Mouse (Mus musculus): ENCODE data around the gene Dimt1. TPM values are rescaled to one million over a fixed set of nuclear protein-coding genes. Genes with fewer than 3 reads are reported as not detected.
"Not testable (repeated sequence)": the region's sequence is repeated elsewhere in the genome, so short reads cannot be mapped to it uniquely, and the experiment has no call there.

Gene Dimt1
- 42.3 and 45.9 TPM in 2 replicates for polyA plus RNA-seq (2015; fragmentation: Nextera tagmentation; extraction: Ambion mirVana)

DNA sequence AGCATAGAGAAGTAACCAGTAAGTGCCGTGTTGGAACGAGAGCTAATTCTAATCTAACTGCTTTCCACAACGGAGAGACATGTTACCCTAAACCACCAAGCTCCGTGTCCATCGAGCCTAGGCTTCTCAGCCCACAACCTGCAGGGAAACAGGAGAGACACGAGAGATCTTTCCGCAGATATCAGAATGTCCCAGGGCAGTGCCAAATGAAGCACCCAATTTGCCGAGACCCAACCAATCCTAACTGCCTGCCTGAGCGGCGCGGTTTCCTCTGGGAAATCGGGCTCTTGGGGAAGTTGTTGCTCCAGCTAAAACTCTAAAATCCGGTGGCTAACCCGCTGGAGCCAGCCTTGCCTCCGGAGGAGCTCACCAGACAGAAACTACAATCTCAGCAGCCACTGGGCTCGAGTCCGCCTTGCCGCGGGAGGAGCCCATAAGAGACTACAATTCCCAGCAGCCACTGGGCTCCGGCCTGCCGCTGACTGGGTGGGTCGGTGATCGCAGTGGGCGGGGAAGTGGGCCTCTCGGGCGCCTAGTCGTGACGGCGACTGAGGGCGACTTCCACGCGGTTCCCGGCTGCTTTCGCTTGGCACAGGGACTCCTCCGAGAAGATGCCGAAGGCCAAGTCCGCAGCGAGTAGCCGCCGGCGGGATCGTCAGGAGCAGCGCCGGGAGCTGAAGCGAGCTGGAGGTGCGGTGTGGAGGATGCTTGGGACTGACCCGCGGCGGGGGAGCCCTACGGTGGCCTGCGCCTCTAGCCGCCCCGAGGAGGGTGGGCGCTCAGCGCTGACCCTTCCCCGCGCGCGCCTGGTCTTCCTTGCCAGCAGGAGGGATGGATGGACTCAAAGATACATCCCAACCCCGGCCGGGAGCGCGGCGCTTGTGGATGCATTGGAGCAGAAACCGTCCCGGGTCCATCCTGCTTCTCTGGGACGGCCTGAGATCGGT is at the start of gene Dimt1:
Dimt1 (plus strand) TSS at position 534 of the 947 bp plus-strand sequence.
- H3K27ac ChIP-seq: peak within 1 kb of the TSS; percentile 95
- peaks cover 15% of the 10 kb centered on the region for H3K4me1 ChIP-seq
- H3K9ac ChIP-seq: peak within 1 kb of the TSS; percentile 90
- H3K9me3 ChIP-seq (replicated peaks): no peaks in the 10 kb centered on the region
- WGBS: under 1% methylated on average over 68 of the region's 68 CpGs
- peak within 1 kb of the TSS; percentile 62 for H3K4me2 ChIP-seq
- no peaks in the 10 kb centered on the region for H3K27me3 ChIP-seq
- peak within 1 kb of the TSS; percentile 98 for H3K4me3 ChIP-seq (replicated peaks)
- peaks cover 26% of the 10 kb centered on the region for H3K36me3 ChIP-seq
- ATAC-seq (replicated peaks; ENCODE audit: low FRiP score): peak; percentile 100

DNA sequence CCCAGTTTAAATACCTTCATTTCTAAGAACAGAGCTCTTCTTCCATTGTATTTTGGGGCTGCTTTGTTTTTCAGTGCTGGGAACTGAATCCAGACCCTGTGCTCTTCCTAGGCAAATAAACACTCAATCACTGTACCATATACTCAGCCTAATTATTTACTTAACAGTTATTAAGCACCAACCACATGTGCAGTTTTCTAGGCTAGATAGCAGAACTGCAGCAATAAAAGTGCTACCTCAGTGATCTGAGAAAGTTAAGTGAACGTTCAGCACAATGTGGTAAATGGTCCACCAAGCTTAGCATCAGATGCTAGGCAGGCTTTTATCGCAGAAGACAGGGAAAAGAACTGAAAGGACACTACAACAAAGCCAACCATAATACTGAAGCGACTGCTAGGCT is 42.3 kb upstream of the Dimt1 start:
- Histone ChIP-seq H3K27me3 (no peaks in the 10 kb centered on the region), H3K4me1 (no peaks in the 10 kb centered on the region), H3K4me2 (no peak overlapping the region), H3K9me3 (replicated peaks) (no peaks in the 10 kb centered on the region), H3K9ac (no peak overlapping the region), H3K36me3 (peaks cover 54% of the 10 kb centered on the region), H3K27ac (no peak overlapping the region), H3K4me3 (replicated peaks) (no peak overlapping the region)
- no peak for ATAC-seq (replicated peaks; ENCODE audit: low FRiP score)
- WGBS: 79% methylated on average over 3 of the region's 3 CpGs

DNA sequence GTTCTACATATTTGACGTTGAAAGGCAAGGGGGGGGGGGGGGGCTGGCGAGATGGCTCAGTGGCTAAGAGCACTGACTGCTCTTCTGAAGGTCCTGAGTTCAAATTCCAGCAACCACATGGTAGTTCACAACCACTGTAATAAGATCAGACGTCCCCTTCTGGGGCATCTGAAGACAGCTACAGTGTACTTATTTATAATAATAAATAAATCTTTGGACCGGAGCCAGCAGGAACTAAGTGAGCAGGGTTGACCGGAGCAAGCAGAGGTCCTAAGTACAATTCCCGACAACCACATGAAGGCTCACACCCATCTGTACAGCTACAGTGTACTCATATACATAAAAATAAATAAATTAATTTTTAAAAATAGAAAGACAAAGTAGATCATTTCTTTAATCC is 41.8 kb upstream of the Dimt1 start:
- not testable (repeated sequence) for H3K9ac ChIP-seq; H3K9me3 ChIP-seq (replicated peaks); H3K4me1 ChIP-seq; ATAC-seq (replicated peaks; ENCODE audit: low FRiP score); H3K27ac ChIP-seq; H3K27me3 ChIP-seq; H3K4me2 ChIP-seq; H3K4me3 ChIP-seq (replicated peaks)
- 82% methylated on average over 6 of the region's 6 CpGs for WGBS
- H3K36me3 ChIP-seq: peaks cover 54% of the 10 kb centered on the region

DNA sequence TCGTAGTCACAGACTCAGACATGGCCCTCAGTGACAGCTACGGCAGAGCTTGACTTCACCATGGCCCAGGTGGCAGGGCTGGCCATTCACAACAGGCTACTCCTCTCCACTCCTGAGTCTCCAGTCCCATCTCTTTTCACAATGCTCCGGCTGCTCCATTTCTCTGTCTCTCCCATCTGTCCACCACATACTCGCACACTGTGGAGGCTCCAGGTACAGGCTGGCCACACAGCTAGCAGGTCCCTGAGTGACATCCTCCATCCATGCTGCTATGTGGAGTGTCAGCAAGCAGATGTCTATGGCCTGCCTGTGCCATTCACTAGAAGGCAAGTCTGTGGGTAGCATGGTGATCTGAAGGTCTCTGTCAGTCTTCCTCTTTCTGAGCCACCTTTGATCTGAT is 39.7 kb upstream of the Dimt1 start:
- ATAC-seq (replicated peaks; ENCODE audit: low FRiP score): no peak
- Histone ChIP-seq H3K4me1 (no peaks in the 10 kb centered on the region), H3K9ac (no peak overlapping the region), H3K36me3 (peaks cover 55% of the 10 kb centered on the region), H3K4me2 (no peak overlapping the region), H3K4me3 (replicated peaks) (no peak overlapping the region), H3K27ac (no peak overlapping the region), H3K9me3 (replicated peaks) (no peaks in the 10 kb centered on the region), H3K27me3 (no peaks in the 10 kb centered on the region)
- WGBS: 94% methylated on average over 4 of the region's 4 CpGs

DNA sequence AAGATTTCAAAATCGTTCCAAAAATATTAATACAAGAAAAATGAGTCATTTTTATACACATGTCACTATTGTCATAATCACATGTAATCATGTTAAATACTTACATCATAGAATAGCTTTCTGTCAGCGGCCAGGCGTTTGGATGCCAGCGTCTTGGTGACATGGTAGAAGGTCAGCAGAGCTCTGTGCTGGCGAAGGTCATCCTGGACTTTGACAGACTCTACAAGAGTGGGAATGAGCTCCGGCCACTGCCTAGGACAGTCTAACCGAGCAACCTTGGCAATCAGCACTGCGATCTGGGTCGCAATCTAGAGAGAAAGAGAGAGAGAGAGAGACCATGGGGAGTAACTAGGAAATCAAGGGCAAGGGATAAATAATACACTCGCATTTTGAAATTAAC is 36.8 kb upstream of the Dimt1 start:
- no peak for ATAC-seq (replicated peaks; ENCODE audit: low FRiP score)

DNA sequence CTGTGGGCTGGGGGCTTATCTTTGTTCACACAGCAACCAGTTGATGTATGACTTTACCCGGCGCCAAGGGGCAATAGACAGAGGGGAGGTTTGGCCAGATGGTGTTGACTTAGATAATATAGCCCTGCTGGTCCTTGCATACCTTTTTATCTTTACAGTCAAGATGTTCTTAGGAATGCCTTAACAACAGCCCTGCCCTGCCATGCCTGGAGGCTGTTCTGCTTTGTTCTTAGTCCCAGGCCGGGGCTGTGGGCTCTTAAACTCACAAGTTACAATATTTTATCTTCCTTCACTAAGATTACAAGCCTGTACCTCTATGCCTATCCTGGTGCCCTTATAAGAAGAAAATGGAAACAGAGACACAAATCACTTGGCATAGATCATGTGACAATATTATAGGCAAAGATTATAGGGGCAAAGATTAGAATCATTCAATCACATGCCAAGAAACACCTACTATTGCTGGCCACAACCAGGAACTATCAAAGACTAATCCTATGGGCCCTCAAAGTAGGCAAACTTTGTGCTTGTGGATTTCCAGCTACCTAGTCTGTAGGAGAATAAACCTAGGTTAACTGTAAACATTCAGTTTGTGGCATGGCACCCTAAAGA is 33.7 kb upstream of the Dimt1 start:
- Histone ChIP-seq H3K9me3 (replicated peaks) (no peaks in the 10 kb centered on the region), H3K27me3 (no peaks in the 10 kb centered on the region), H3K4me2 (no peak overlapping the region), H3K27ac (no peak overlapping the region), H3K4me1 (no peaks in the 10 kb centered on the region), H3K4me3 (replicated peaks) (no peak overlapping the region), H3K9ac (no peak overlapping the region), H3K36me3 (peaks cover 31% of the 10 kb centered on the region)
- WGBS: 47% methylated on average over 3 of the region's 3 CpGs
- ATAC-seq (replicated peaks; ENCODE audit: low FRiP score): no peak

More for the DNA sequence above, 36.8 kb upstream of the Dimt1 start:
- H3K4me1 ChIP-seq: no peaks in the 10 kb centered on the region
- no peak overlapping the region for H3K4me2 ChIP-seq
- no peaks in the 10 kb centered on the region for H3K9me3 ChIP-seq (replicated peaks)
- no peak overlapping the region for H3K27ac ChIP-seq
- peaks cover 53% of the 10 kb centered on the region for H3K36me3 ChIP-seq
- no peak overlapping the region for H3K9ac ChIP-seq
- H3K27me3 ChIP-seq: no peaks in the 10 kb centered on the region
- no peak overlapping the region for H3K4me3 ChIP-seq (replicated peaks)
- 95% methylated on average over 10 of the region's 10 CpGs for WGBS

DNA sequence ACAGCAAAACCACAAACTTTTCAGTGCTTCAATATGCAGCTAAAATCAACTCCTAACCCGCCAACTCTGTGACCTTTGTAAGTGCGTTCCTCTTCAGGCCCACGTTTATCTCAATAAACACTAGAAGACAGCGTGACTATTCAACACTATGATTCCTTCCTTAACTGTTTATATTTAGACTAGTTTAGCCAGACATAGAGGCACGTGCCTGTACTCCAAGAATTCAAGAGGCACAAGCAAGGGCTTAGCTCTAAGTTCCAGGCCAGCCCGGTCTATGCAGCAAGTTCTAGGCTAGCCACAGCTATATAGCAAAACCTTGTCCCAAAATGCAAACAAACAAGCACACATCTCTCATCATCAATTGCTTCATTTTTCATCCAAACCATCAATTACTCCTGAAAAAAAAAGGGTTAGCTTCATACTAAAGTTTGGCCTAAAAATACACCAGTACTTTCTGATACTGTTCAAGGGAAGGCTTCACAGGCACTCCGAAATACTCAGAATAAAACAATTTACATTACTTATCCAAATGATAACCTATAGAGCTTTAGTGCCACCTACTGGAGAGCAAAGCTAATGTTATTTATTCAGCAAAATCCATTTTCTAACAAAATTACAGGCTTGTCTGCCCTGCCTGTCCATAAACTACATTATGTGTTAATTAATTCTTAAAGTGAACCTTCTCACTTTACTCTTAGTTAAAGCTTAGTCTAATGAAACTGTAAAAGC is 28.4 kb upstream of the Dimt1 start:
- Histone ChIP-seq H3K4me1 (no peaks in the 10 kb centered on the region), H3K9me3 (replicated peaks) (no peaks in the 10 kb centered on the region), H3K9ac (no peak overlapping the region), H3K4me2 (no peak overlapping the region), H3K4me3 (replicated peaks) (no peak overlapping the region), H3K36me3 (peaks cover 46% of the 10 kb centered on the region), H3K27ac (no peak overlapping the region), H3K27me3 (no peaks in the 10 kb centered on the region)
- WGBS: 83% methylated on average over 7 of the region's 7 CpGs
- ATAC-seq (replicated peaks; ENCODE audit: low FRiP score): no peak

DNA sequence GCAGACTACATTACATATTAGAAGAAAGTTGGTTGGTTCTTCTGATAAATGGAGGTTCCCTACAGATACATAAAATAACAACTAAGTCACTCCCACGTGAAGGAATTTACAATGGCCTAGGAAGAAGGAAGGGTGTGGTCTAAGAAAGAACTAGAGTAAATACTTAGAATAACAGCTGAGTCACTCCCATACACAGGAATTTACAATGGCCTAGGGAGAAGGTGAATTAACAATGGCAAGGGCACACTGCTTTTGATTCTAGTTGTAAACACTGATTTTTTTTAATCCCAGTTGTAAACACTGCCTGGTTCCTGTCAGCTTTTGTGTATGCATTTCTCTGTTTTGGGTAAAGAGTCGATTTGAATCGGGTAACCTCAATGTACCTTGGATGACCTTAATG is 21.0 kb upstream of the Dimt1 start:
- 94% methylated on average over 3 of the region's 3 CpGs for WGBS
- H3K36me3 ChIP-seq: peaks cover 57% of the 10 kb centered on the region
- not testable (repeated sequence) for H3K4me1 ChIP-seq; H3K9ac ChIP-seq; H3K9me3 ChIP-seq (replicated peaks); H3K4me3 ChIP-seq (replicated peaks); H3K4me2 ChIP-seq; ATAC-seq (replicated peaks; ENCODE audit: low FRiP score); H3K27ac ChIP-seq; H3K27me3 ChIP-seq

DNA sequence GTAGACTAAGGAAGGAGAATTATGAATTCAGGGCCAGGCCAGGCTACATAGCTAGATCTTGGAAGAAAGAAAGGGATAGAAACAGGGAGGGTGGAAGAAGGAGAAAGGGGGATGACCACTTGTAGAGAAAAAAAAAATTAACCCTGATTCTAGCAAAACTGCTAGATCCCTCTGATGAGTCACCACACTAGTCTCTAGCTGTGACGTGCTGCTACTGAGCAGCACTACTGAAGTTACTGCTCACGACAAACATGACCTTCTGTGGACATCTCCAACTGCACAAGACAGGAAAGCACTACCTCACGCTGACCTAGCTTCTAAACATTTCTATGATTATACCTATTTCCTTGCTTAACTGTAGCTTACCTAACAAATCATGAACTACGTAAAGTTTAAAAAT is 18.6 kb upstream of the Dimt1 start:
- ATAC-seq (replicated peaks; ENCODE audit: low FRiP score): no peak
- Histone ChIP-seq H3K4me1 (no peaks in the 10 kb centered on the region), H3K36me3 (peaks cover 37% of the 10 kb centered on the region), H3K27me3 (no peaks in the 10 kb centered on the region), H3K27ac (no peak overlapping the region), H3K9me3 (replicated peaks) (0 out of 2 replicates have a peak, but pooled peaks cover 7% of the 10 kb centered on the region), H3K4me3 (replicated peaks) (no peak overlapping the region), H3K9ac (no peak overlapping the region), H3K4me2 (no peak overlapping the region)
- 91% methylated on average over 4 of the region's 4 CpGs for WGBS

DNA sequence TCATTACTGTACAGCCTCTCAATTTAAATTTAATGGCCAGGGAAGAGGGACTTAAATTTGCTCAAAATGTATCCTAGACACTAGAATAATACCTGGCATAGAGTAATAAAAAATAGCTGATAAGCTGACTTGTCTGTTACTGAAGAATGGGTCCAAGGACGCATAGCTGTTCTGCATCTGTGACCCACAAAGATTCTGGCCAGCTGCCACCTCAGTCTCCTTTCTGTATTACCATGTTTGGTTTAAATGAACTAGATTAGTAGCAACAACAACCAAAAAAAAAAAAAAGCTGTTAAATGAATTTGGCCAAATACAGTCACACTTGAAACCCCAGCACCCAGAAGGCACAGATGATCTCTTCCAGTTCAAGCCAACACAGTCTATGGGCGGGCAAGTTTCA is 17.7 kb upstream of the Dimt1 start:
- no peaks in the 10 kb centered on the region for H3K4me1 ChIP-seq
- no peaks in the 10 kb centered on the region for H3K27me3 ChIP-seq
- H3K27ac ChIP-seq: no peak overlapping the region
- H3K36me3 ChIP-seq: peaks cover 29% of the 10 kb centered on the region
- 90% methylated on average over 2 of the region's 2 CpGs for WGBS
- H3K9me3 ChIP-seq (replicated peaks): 0 out of 2 replicates have a peak, but pooled peaks cover 7% of the 10 kb centered on the region
- H3K4me2 ChIP-seq: no peak overlapping the region
- H3K9ac ChIP-seq: no peak overlapping the region
- no peak overlapping the region for H3K4me3 ChIP-seq (replicated peaks)
- ATAC-seq (replicated peaks; ENCODE audit: low FRiP score): no peak

DNA sequence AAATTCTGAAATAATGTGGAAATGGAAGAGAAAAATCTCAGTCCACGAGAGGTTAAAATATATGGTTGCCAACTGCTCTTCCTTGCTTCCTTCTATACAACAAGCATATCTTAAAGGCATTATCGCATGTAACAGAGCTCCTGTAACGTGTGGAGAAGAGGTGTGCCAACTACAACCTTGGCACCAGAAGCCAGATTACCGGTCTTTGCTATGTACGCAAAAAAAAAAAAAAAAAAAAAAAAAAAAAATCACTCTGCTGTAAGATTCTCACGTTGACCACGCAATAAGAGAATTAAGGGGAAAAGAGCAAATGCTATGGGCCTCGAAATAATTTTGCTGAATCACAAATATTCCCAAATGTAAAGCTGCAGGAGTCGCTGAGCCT is 11.1 kb upstream of the Dimt1 start:
- WGBS: 5% methylated on average over 9 of the region's 9 CpGs
- Histone ChIP-seq H3K4me3 (replicated peaks) (peak overlapping the region; percentile 99), H3K27ac (peak overlapping the region; percentile 88), H3K4me2 (peak overlapping the region; percentile 61), H3K9ac (peak overlapping the region; percentile 94), H3K9me3 (replicated peaks) (no peaks in the 10 kb centered on the region), H3K4me1 (peaks cover 13% of the 10 kb centered on the region), H3K27me3 (no peaks in the 10 kb centered on the region), H3K36me3 (no peaks in the 10 kb centered on the region)
- no peak for ATAC-seq (replicated peaks; ENCODE audit: low FRiP score)
